Mouse (Mus musculus) left cerebral cortex, adult 2 months (tissue): Measurements from ENCODE around the gene Rpl23. TPM values are rescaled to one million over a fixed set of nuclear protein-coding genes. Genes with fewer than 3 reads are reported as not detected.

Source experiments
- DNase-seq, 2 experiments: peaks; one replicate each; pipeline ENCODE4 v3.0.0; 2021 to 2022; ENCODE audit warnings: low spot score in 2 of 2, mixed read lengths in 1 of 2; ENCODE audit errors: extremely low spot score in 1 of 2
- H3K27ac ChIP-seq: fragments of 200-600 bp; 2 replicates; pipeline ENCODE4 v1.8.1; 2022
- H3K4me3 ChIP-seq: fragments of 200-600 bp; 2 replicates; pipeline ENCODE4 v1.8.1; 2022
- CTCF ChIP-seq: fragments of 200-600 bp; IDR thresholded peaks from 2 replicates; pipeline ENCODE4 v1.8.1; 2022; ENCODE audit warnings: antibody characterized with exemption, mild to moderate bottlenecking, moderate library complexity
- intact Hi-C: fragments of 180-260 bp; cut with DNase I; formaldehyde crosslinking; loops from one replicate; pipeline ENCODE4 v1.15.1; 2025
- microRNA-seq, 2 experiments: library from miRNA; unstranded; fragments of <30 nt; microRNA quantifications; one replicate each; pipeline ENCODE4 v1.2.0; 2021
- total RNA-seq, 2 experiments: library from RNA; stranded (reverse); gene quantifications; 2 replicates each; pipeline ENCODE4 v1.2.3; 2021

The Rpl23 gene
- total RNA-seq, 2 experiments from 2014 or later: 326 to 327 TPM

- intact Hi-C loops: no loop called here
- H3K4me3 ChIP-seq: no peak overlapping the region
- DNase-seq: no peak
- TF ChIP-seq CTCF: no peak
- H3K27ac ChIP-seq: no peak overlapping the region
Observed at GRCm38 (mm10) chr11:97728730-97729129, 53.5 kb downstream of the Rpl23 start.

DNA sequence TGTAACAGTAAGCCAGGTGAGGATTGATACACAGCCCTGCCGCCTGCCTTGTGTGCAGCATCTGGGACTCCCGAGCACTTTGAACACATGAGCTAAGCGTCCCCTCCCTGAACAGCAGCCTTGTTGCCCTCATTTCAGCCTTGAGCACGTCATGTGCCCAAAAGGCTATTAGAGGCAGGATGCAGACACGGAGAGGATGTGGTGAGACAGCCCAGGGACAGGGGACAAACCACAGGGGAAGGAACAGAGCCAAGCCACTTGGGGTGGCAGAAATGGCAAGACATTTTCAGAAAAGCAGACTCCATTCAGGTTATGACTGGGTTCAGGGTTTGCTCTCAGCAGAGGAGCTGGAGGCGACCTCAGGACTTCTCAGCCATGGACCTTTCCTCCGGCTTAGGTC lies 53.9 kb downstream of the Rpl23 start:
- no peak for TF ChIP-seq CTCF
- Histone ChIP-seq H3K4me3 (no peak overlapping the region), H3K27ac (no peak overlapping the region)
- DNase-seq: no peak
- intact Hi-C loops: no loop called here

Small RNAs within 50 kb of the gene (microRNA-seq; reads per million reads assigned to microRNA genes)
- gene Mir8102: 0 to 0.24 reads per million in 2 experiments

Other genes with a start within 250 kb of the Rpl23 start
- gene Srcin1, start 206.3 kb downstream of the Rpl23 start, total RNA-seq: 100 to 1,000 TPM; 308 to 318 TPM
- 100 to 1,000 TPM in 1 of 2 experiments, 10 to 100 TPM in 1; 99.9 to 107 TPM for gene Epop, start 152.7 kb downstream of the Rpl23 start, total RNA-seq
- 100 to 1,000 TPM; 143 to 147 TPM for gene Mllt6, start 119.0 kb downstream of the Rpl23 start, total RNA-seq
- gene Cisd3, start 96.6 kb downstream of the Rpl23 start, total RNA-seq: 10 to 100 TPM; 47.7 to 57.6 TPM
- gene Pcgf2, start 81.9 kb downstream of the Rpl23 start, total RNA-seq: 10 to 100 TPM; 36.2 to 39.6 TPM
- gene Psmb3, start 79.0 kb downstream of the Rpl23 start, total RNA-seq: 100 to 1,000 TPM; 113 to 123 TPM
- gene Pip4k2b, start 37.7 kb downstream of the Rpl23 start, total RNA-seq: 100 to 1,000 TPM; 114 to 117 TPM
- gene Cwc25, start 15.9 kb downstream of the Rpl23 start, total RNA-seq: 10 to 100 TPM; 19.5 to 21.3 TPM
- gene 1700001P01Rik, start 6.5 kb downstream of the Rpl23 start, total RNA-seq: 1 to 10 TPM in 1 of 2 experiments, not detected in 1; 1.0 TPM
- 100 to 1,000 TPM; 174 to 191 TPM for gene Lasp1, start 16.6 kb upstream of the Rpl23 start, total RNA-seq
- gene B230217C12Rik, start 58.3 kb upstream of the Rpl23 start, total RNA-seq: 10 to 100 TPM; 77.6 to 78.9 TPM
- gene Fbxo47, start 101.7 kb upstream of the Rpl23 start, total RNA-seq: 1 to 10 TPM; 2.8 to 2.9 TPM
- gene Plxdc1, start 204.0 kb upstream of the Rpl23 start, total RNA-seq: 10 to 100 TPM; 35.2 to 37.1 TPM
- 1 to 10 TPM; 1.2 TPM for gene Arl5c, start 213.7 kb upstream of the Rpl23 start, total RNA-seq
- gene Cacnb1, start 240.6 kb upstream of the Rpl23 start, total RNA-seq: 100 to 1,000 TPM; 150 to 170 TPM
- gene Rpl19, start 244.3 kb upstream of the Rpl23 start, total RNA-seq: 100 to 1,000 TPM; 560 to 591 TPM